Mouse (Mus musculus) hindbrain, embryonic 15.5 days (tissue): ENCODE measurements at regions not wholly inside any gene's neighbourhood (a gene's known extent, or its start where the extent isn't known, plus 50 kb on each side); places are given as distances from the start of the nearest gene placed in this dataset.

Experiments used
- ATAC-seq: fragments of 200-750 bp; cut with Nextera tagmentation; 2 replicates; pipeline ENCODE4 v1.8.0; 2017; ENCODE audit warnings: low read depth, moderate number of reproducible peaks, moderate TSS enrichment; ENCODE audit not compliant: low FRiP score
- H3K27ac ChIP-seq: fragments of 300-500 bp; sonication (generic); replicated peaks from 2 replicates; pipeline ENCODE4 v1.5.1; 2015; ENCODE audit warnings: mild to moderate bottlenecking, inconsistent platforms
- H3K27me3 ChIP-seq: fragments of 300-500 bp; sonication (generic); 2 replicates; pipeline ENCODE4 v1.6.1; 2015; ENCODE audit warnings: control low read depth, inconsistent platforms
- H3K36me3 ChIP-seq: fragments of 300-500 bp; sonication (generic); 2 replicates; pipeline ENCODE4 v1.6.1; 2015; ENCODE audit warnings: control low read depth, inconsistent platforms
- H3K4me1 ChIP-seq: fragments of 300-500 bp; sonication (generic); replicated peaks from 2 replicates; pipeline ENCODE4 v1.6.1; 2015; ENCODE audit warnings: control low read depth, inconsistent platforms
- H3K4me2 ChIP-seq: fragments of 300-500 bp; sonication (generic); 2 replicates; pipeline ENCODE4 v1.6.1; 2015; ENCODE audit warnings: moderate library complexity, mild to moderate bottlenecking, inconsistent platforms
- H3K4me3 ChIP-seq: fragments of 300-500 bp; sonication (generic); 2 replicates; pipeline ENCODE4 v1.5.1; 2015; ENCODE audit warnings: mild to moderate bottlenecking, inconsistent platforms
- H3K9ac ChIP-seq: fragments of 300-500 bp; sonication (generic); 2 replicates; pipeline ENCODE4 v1.6.1; 2015; ENCODE audit warnings: inconsistent platforms
- H3K9me3 ChIP-seq: fragments of 300-500 bp; sonication (generic); 2 replicates; pipeline ENCODE4 v1.6.1; 2016; ENCODE audit warnings: control low read depth, inconsistent platforms
- WGBS: fragments of 180-500 bp; shearing (Covaris S2); methylation state at CpG from one replicate; pipeline ENCODE4 v1.1.7; 2015; 5-methylcytosine and 5-hydroxymethylcytosine counted together

GRCm38 (mm10) chr8:5601116-5601515, 496.0 kb upstream of the Slc10a2 start:
- Histone ChIP-seq H3K9ac (no peak overlapping the region), H3K4me1 (no peaks in the 10 kb centered on the region), H3K36me3 (no peaks in the 10 kb centered on the region), H3K4me3 (no peak overlapping the region), H3K27me3 (no peaks in the 10 kb centered on the region), H3K27ac (no peak overlapping the region), H3K4me2 (no peak overlapping the region), H3K9me3 (no peaks in the 10 kb centered on the region)
- 48% methylated on average over 2 of the region's 2 CpGs for WGBS
- peak; percentile 66; the same call in 1 of the 2 replicates for ATAC-seq

DNA sequence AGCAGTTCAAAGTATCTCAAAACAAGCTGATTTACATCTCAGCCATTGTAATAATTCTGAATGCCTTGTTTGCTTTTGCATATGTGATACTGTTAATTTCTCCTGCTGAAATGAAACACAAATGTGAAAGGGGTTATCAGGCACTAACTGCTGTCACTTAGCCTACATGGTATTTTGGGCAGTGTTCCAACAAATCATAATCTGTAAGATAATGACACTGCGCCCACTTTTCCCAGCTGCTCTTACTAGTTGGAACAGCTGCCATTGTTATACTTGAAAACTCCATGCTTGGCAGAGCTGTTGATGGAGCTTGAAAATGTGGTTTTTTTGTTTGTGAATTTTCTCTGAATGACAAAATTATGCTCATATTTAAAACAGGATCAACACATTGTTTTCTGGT, 486.4 kb upstream of the Slc10a2 start:
- Histone ChIP-seq H3K27me3 (no peaks in the 10 kb centered on the region), H3K9me3 (no peaks in the 10 kb centered on the region), H3K4me2 (no peak overlapping the region), H3K9ac (no peak overlapping the region), H3K36me3 (no peaks in the 10 kb centered on the region), H3K4me3 (no peak overlapping the region), H3K27ac (no peak overlapping the region), H3K4me1 (no peaks in the 10 kb centered on the region)
- ATAC-seq = no peak
- 75% methylated on average over 1 of the region's 1 CpGs for WGBS
